Mouse (Mus musculus): Measurements from ENCODE around the gene Ly75.

- TF ChIP-seq EP300 (IDR thresholded peaks at IDR 0.05; ENCODE audit: low read depth), result no peak
- no peak for TF ChIP-seq CTCF (IDR thresholded peaks at IDR 0.05; ENCODE audit: low read depth)
Measured at GRCm38 (mm10) chr2:60367871-60368270, 15.2 kb downstream of the Ly75 start.
